Mouse (Mus musculus): ENCODE measurements around the gene Usp21.

DNA sequence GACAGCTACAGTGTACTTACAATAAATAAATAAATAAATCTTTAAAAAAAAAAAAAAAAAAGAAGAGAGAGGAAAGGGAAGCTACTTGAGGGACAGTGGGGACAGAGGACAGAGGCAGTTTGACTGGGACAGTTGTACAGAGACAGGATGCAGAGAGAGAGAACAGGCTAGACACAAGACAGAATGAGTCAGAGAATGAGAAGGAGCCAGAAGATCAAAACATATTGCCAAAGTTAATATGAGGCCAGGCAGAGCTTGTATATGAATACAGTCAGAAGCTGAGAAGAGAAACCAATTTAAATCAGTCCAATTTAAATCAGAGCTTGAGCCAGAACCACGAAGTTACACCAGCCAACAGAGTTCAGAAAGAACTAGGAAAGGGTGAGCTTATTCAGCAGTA lies 19.4 kb downstream of the Usp21 start:
- no peak for TF ChIP-seq CTCF (IDR thresholded peaks at IDR 0.05; ENCODE audit: insufficient read depth, low read depth, low read length)
- no peak for TF ChIP-seq POLR2A (IDR thresholded peaks at IDR 0.05; ENCODE audit: insufficient read depth, low read depth, low read length)

All from olfactory bulb, adult 2 months (tissue).